Mouse (Mus musculus): Measurements from ENCODE around the gene Pah. TPM values are rescaled to one million over a fixed set of nuclear protein-coding genes. Genes with fewer than 3 reads are reported as not detected.
A peak's percentile ranks its signal among the peaks of the same experiment; 100 is the strongest.

Gene Pah
- polyA plus RNA-seq, 1 experiment, result 0.20 TPM

DNA sequence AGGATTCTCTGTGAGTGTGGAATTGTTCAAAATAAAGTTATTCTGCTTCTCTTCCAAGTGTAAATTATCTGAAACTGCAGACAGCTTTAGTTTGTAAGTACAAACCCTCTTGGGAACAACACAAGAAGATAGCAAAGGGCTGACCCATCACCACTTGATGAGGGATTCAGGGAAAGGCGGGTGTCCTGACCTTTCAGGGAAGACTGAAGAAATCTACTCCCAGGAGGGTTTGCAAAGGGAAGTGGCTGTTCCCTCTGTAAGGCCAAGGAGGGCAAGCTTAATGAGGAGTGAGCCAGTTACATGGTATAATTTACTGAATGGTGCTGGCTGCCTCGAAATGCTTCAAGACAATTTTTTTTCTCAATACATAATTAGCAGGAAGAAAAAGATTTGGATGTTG lies 72.3 kb downstream of the Pah start:
- no peaks in the 10 kb centered on the region for H3K36me3 ChIP-seq (ENCODE audit: control insufficient read depth, insufficient read depth, low read length)
- H3K4me3 ChIP-seq (ENCODE audit: control insufficient read depth, low read depth, low read length), result no peak overlapping the region
- no peak for TF ChIP-seq CTCF (IDR thresholded peaks at IDR 0.05; ENCODE audit: control insufficient read depth, insufficient read depth, insufficient replicate concordance, low read depth, low read length)
- TF ChIP-seq POLR2A (IDR thresholded peaks at IDR 0.05; ENCODE audit: control insufficient read depth, low read depth, low read length), result no peak
- no peaks in the 10 kb centered on the region for H3K27me3 ChIP-seq (ENCODE audit: control insufficient read depth, insufficient read depth, low read length)
- no peak overlapping the region for H3K27ac ChIP-seq (ENCODE audit: control insufficient read depth, insufficient read depth, low read depth, low read length)
- 0 out of 2 replicates have a peak, but pooled peaks cover 2% of the 10 kb centered on the region for H3K4me1 ChIP-seq (ENCODE audit: control insufficient read depth, insufficient read depth, low read length)

DNA sequence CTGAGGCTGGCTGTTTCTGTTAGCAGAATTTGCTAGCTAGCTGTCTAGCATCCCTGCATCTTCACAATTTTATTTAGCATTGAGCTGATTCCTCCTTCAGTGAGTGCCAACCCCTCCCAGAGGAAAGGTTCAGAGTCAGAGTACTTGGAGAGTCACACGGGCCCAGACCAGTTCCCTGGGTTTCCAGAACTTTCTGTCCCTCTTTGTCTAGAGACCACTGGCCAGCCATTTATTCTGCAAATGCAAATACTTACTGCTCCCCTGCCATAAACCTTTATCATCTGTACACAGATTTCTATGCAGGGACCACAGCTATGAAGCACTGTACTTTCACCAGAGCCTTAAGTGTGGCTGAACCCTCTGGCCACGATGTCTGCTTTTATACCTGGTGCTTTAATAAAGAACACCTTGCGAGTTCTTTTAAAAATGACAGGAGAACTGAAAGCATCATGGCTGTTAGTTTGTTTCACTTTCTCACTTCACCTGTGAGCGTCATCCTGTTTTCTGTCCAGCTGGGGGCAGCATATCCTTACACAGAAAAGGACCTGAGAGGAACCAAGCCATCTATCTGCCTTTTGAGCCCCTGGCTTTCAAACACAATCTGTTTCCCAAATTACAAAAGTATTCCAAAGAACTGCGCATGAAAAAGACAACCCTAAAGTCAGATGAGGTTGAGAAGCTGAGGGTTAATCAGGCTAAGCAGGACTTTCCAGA lies 74.9 kb downstream of the Pah start:
- 0 out of 2 replicates have a peak, but pooled peaks cover 2% of the 10 kb centered on the region for H3K4me1 ChIP-seq (ENCODE audit: control insufficient read depth, insufficient read depth, low read length)
- H3K27ac ChIP-seq (ENCODE audit: control insufficient read depth, insufficient read depth, low read depth, low read length), result no peak overlapping the region
- no peaks in the 10 kb centered on the region for H3K27me3 ChIP-seq (ENCODE audit: control insufficient read depth, insufficient read depth, low read length)
- H3K36me3 ChIP-seq (ENCODE audit: control insufficient read depth, insufficient read depth, low read length), result no peaks in the 10 kb centered on the region
- no peak for TF ChIP-seq CTCF (IDR thresholded peaks at IDR 0.05; ENCODE audit: control insufficient read depth, insufficient read depth, insufficient replicate concordance, low read depth, low read length)
- no peak overlapping the region for H3K4me3 ChIP-seq (ENCODE audit: control insufficient read depth, low read depth, low read length)

DNA sequence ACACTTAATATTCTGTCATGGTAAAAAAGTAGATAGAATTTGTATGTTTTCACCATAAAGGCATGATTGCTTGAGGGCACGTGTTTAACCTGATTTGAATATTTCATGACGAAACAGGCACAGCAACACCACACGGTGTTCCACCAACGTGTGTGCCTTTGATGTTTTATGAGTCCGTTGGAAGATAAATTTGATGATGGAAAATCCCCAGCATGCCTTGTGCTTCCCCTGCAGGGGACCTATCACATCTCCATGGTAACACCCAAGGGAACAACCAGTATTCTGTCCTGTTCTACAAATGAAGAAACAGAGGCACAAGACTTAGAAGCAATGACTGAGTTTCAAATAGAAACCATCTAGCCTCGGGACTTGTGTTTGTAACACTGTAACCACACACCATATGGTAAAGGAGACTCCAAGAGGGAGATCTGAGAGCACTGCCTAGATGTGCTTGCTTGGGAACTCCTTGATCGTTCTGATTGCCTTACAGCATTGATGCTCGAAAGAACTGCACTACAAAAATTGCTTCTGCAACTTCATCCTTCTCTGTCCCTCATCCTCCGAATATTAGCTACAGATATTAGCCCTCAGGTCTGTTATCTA lies 75.6 kb downstream of the Pah start:
- H3K4me1 ChIP-seq (ENCODE audit: control insufficient read depth, insufficient read depth, low read length), result 0 out of 2 replicates have a peak, but pooled peaks cover 2% of the 10 kb centered on the region
- H3K27ac ChIP-seq (ENCODE audit: control insufficient read depth, insufficient read depth, low read depth, low read length), result 0 out of 2 replicates have a peak overlapping the region, but pooled peaks have one; percentile 33
- TF ChIP-seq CTCF (IDR thresholded peaks at IDR 0.05; ENCODE audit: control insufficient read depth, insufficient read depth, insufficient replicate concordance, low read depth, low read length), result no peak
- no peaks in the 10 kb centered on the region for H3K36me3 ChIP-seq (ENCODE audit: control insufficient read depth, insufficient read depth, low read length)
- no peak overlapping the region for H3K4me3 ChIP-seq (ENCODE audit: control insufficient read depth, low read depth, low read length)
- no peaks in the 10 kb centered on the region for H3K27me3 ChIP-seq (ENCODE audit: control insufficient read depth, insufficient read depth, low read length)

DNA sequence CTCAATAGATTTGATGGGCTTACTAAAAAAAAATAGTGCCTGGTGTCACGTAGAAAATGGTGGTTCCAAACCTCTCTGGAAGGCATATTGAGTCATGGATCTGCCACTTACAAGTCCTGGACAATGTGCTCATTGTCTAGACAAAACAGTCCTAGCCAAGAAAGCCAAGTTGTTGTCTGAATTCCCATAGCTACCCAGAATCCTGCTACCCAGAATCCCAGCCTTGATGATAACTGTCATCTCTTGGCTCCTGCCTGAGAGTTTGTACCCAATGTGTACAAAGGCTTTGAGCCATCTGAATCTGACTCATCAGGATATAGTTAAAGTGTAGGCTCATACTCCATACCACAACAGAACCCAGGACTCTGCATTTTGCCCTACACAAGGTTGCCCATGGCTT lies 80.6 kb downstream of the Pah start:
- Histone ChIP-seq H3K27me3 (ENCODE audit: control insufficient read depth, insufficient read depth, low read length) (no peaks in the 10 kb centered on the region), H3K27ac (ENCODE audit: control insufficient read depth, insufficient read depth, low read depth, low read length) (no peak overlapping the region), H3K4me1 (ENCODE audit: control insufficient read depth, insufficient read depth, low read length) (no peaks in the 10 kb centered on the region), H3K4me3 (ENCODE audit: control insufficient read depth, low read depth, low read length) (no peak overlapping the region), H3K36me3 (ENCODE audit: control insufficient read depth, insufficient read depth, low read length) (no peaks in the 10 kb centered on the region)
- TF ChIP-seq CTCF (IDR thresholded peaks at IDR 0.05; ENCODE audit: control insufficient read depth, insufficient read depth, insufficient replicate concordance, low read depth, low read length) (no peak), POLR2A (IDR thresholded peaks at IDR 0.05; ENCODE audit: control insufficient read depth, low read depth, low read length) (no peak)

- Histone ChIP-seq H3K27me3 (ENCODE audit: control insufficient read depth, insufficient read depth, low read length) (no peaks in the 10 kb centered on the region), H3K27ac (ENCODE audit: control insufficient read depth, insufficient read depth, low read depth, low read length) (no peak overlapping the region), H3K4me1 (ENCODE audit: control insufficient read depth, insufficient read depth, low read length) (no peaks in the 10 kb centered on the region), H3K36me3 (ENCODE audit: control insufficient read depth, insufficient read depth, low read length) (no peaks in the 10 kb centered on the region), H3K4me3 (ENCODE audit: control insufficient read depth, low read depth, low read length) (no peak overlapping the region)
- TF ChIP-seq CTCF (IDR thresholded peaks at IDR 0.05; ENCODE audit: control insufficient read depth, insufficient read depth, insufficient replicate concordance, low read depth, low read length) (no peak), POLR2A (IDR thresholded peaks at IDR 0.05; ENCODE audit: control insufficient read depth, low read depth, low read length) (no peak)
Measured at GRCm38 (mm10) chr10:87625196-87625595, 103.6 kb downstream of the Pah start.

Other genes starting within 250 kb of the Pah start
- 0.04 TPM in 1 of 2 replicates, not detected in the other for gene Ascl1, start 28.1 kb upstream of the Pah start, polyA plus RNA-seq (2012; rRNA removed)